Mouse (Mus musculus) layer of hippocampus, postnatal 14 days (tissue): ENCODE data around the gene Cd28. TPM values are rescaled to one million over a fixed set of nuclear protein-coding genes. Genes with fewer than 3 reads are reported as not detected.

Source experiments
- total RNA-seq, 2 experiments: library from RNA; stranded (reverse); gene quantifications; 2 replicates each; pipeline ENCODE4 v1.2.3; 2021

Cd28 gene
- total RNA-seq, 2 experiments from 2014 or later: 0.12 to 0.14 TPM

Other genes starting within 250 kb of the Cd28 start
- 10 to 100 TPM; 80.2 to 82.9 TPM for gene Raph1, start 149.7 kb upstream of the Cd28 start, total RNA-seq
- gene Ctla4, start 170.2 kb downstream of the Cd28 start, total RNA-seq: not detected